Mouse (Mus musculus): Measurements from ENCODE around the gene Nr1h3.

GRCm38 (mm10) chr2:91244557-91245228, 42.1 kb upstream of the Nr1h3 start:
- no peak for TF ChIP-seq EP300 (IDR thresholded peaks at IDR 0.05; ENCODE audit: low read depth)
- TF ChIP-seq CTCF (IDR thresholded peaks at IDR 0.05; ENCODE audit: low read depth): no peak

Measured in heart, postnatal 0 days (tissue).